23 mouse cellular contexts compared by ENCODE assay signal in genomic region chr8:4245737-4246136, GRCm38 (mm10). TPM values are rescaled to one million over a fixed set of nuclear protein-coding genes. Genes with fewer than 3 reads are reported as not detected.
DNase-seq lines count a peak whose midpoint lies in the region; ATAC-seq lines count a peak whose summit lies in the region.
"Had no signal": no experiment of that assay in that cellular context is flagged by ENCODE, and none has a peak within 500 bp of the region (broad histone marks: within the 10 kb centered on the region; RNA-seq: fewer than 3 reads in every experiment).

No protein-coding gene starts in this region.

- no peaks in the 10 kb centered on the region for H3K27me3 ChIP-seq in limb, embryonic 13.5 days
- 0 out of 2 replicates have a peak, but pooled peaks cover 10% of the 10 kb centered on the region for H3K27me3 ChIP-seq in limb, embryonic 10.5 days (ENCODE audit: low read depth, poor library complexity, severe bottlenecking)
- H3K27me3 ChIP-seq: CH12.LX; embryonic facial prominence, embryonic 12.5 days; forebrain, embryonic 15.5 days; Patski had no signal

- no peak for ATAC-seq in limb, embryonic 13.5 days (ENCODE audit: low FRiP score, low read depth)
- ATAC-seq: activated CD4-positive, CD25-positive, alpha-beta regulatory T cell, adult 4 months; CD4-positive, CD25-positive, alpha-beta regulatory T cell, adult 4 months; forebrain, embryonic 13.5 days; forebrain, embryonic 15.5 days; forebrain, postnatal 0 days; Patski had no signal

- peak overlapping the region; percentile 25; the same call in 1 of the 2 replicates for H3K9ac ChIP-seq in limb, embryonic 13.5 days
- H3K9ac ChIP-seq: embryonic facial prominence, embryonic 12.5 days; forebrain, embryonic 13.5 days; forebrain, embryonic 15.5 days; forebrain, postnatal 0 days had no signal

- H3K4me2 ChIP-seq in limb, embryonic 13.5 days (replicated peaks) = no peak overlapping the region
- H3K4me2 ChIP-seq: embryonic facial prominence, embryonic 12.5 days; forebrain, embryonic 13.5 days; forebrain, embryonic 15.5 days had no signal

- H3K4me1 ChIP-seq in limb, embryonic 13.5 days = peaks cover 26% of the 10 kb centered on the region
- peaks cover 23% of the 10 kb centered on the region for H3K4me1 ChIP-seq in limb, embryonic 10.5 days

- H3K4me3 ChIP-seq in limb, embryonic 13.5 days = no peak overlapping the region
- no peak overlapping the region for H3K4me3 ChIP-seq in limb, embryonic 10.5 days
- H3K4me3 ChIP-seq: embryonic facial prominence, embryonic 10.5 days; embryonic facial prominence, embryonic 12.5 days; forebrain, embryonic 13.5 days; forebrain, embryonic 15.5 days had no signal

- no peak overlapping the region for H3K27ac ChIP-seq in limb, embryonic 13.5 days
- no peak overlapping the region for H3K27ac ChIP-seq in limb, embryonic 10.5 days
- H3K27ac ChIP-seq: embryonic facial prominence, embryonic 10.5 days; embryonic facial prominence, embryonic 12.5 days; forebrain, embryonic 13.5 days; forebrain, embryonic 15.5 days had no signal

- peak; percentile 21 for DNase-seq in adrenal gland, postnatal 14 days
- no peak for DNase-seq in adrenal gland, adult 18-20 months (ENCODE audit: low spot score in 2 of 2)
- DNase-seq in cerebellum, adult 9-10 months = peak; percentile 16
- DNase-seq in cerebellum, adult 11 months = no peak
- no peak for DNase-seq in limb, embryonic 10.5 days (ENCODE audit: low spot score)
- peak; percentile 20 for DNase-seq in urinary bladder, adult 2 months (ENCODE audit: low spot score)
- DNase-seq in urinary bladder, postnatal 25 days (ENCODE audit: low spot score) = no peak
- DNase-seq: adrenal gland, adult 2 months; adrenal gland, postnatal 10 days; adrenal gland, postnatal 36 days; B cell, adult 2 months; cerebellum, adult 8-10 months; forebrain, postnatal 0 days had no signal

- peaks cover 85% of the 10 kb centered on the region for H3K36me3 ChIP-seq in limb, embryonic 13.5 days
- peaks cover 89% of the 10 kb centered on the region for H3K36me3 ChIP-seq in limb, embryonic 10.5 days

- 88% methylated on average over 13 of the region's 13 CpGs for WGBS in limb, embryonic 13.5 days
- 82% methylated on average over 11 of the region's 13 CpGs for WGBS in limb, embryonic 10.5 days

- no peaks in the 10 kb centered on the region for H3K9me3 ChIP-seq in limb, embryonic 13.5 days
- no peaks in the 10 kb centered on the region for H3K9me3 ChIP-seq in limb, embryonic 10.5 days (replicated peaks)
- H3K9me3 ChIP-seq: embryonic facial prominence, embryonic 10.5 days; embryonic facial prominence, embryonic 12.5 days; forebrain, embryonic 13.5 days; forebrain, embryonic 15.5 days; G1E had no signal

RNA-seq across cellular contexts. Expression of gene Tgfbr3l, which starts 2.3 kb away (rescaled TPM):
- total RNA-seq in adrenal gland, postnatal 14 days (2021) = 12.2 and 12.4 TPM in 2 replicates
- total RNA-seq in adrenal gland, adult 18-20 months (2021) = 10 to 100 TPM; 10.9 to 15.5 TPM
- polyA plus RNA-seq in limb, embryonic 13.5 days (2015; fragmentation: Nextera tagmentation; extraction: Ambion mirVana) = 4.6 and 5.7 TPM in 2 replicates
- 2.8 and 3.3 TPM in 2 replicates for polyA plus RNA-seq in limb, embryonic 10.5 days (2016; fragmentation: Nextera tagmentation; extraction: Ambion mirVana)
- polyA plus RNA-seq in urinary bladder, adult 2 months (2012; rRNA removed) = 31.6 and 33.6 TPM in 2 replicates

RNA-seq across cellular contexts. Expression of gene Gm49320, which starts 7.1 kb away (rescaled TPM):
- not detected in 2 replicates for total RNA-seq in adrenal gland, postnatal 14 days (2021)
- 1 to 10 TPM in 1 of 2 experiments, under 1 TPM in 1; 0.93 to 1.5 TPM for total RNA-seq in adrenal gland, adult 18-20 months (2021)
- 1.3 and 2.4 TPM in 2 replicates for polyA plus RNA-seq in limb, embryonic 13.5 days (2015; fragmentation: Nextera tagmentation; extraction: Ambion mirVana)
- polyA plus RNA-seq in limb, embryonic 10.5 days (2016; fragmentation: Nextera tagmentation; extraction: Ambion mirVana) = 0.85 and 1.6 TPM in 2 replicates
- 4.3 and 5.9 TPM in 2 replicates for polyA plus RNA-seq in urinary bladder, adult 2 months (2012; rRNA removed)
- total RNA-seq: forebrain, postnatal 0 days had no signal
- polyA plus RNA-seq: Patski had no signal

RNA-seq across cellular contexts. Expression of gene Snapc2, which starts 7.1 kb away (rescaled TPM):
- 21.0 and 24.3 TPM in 2 replicates for total RNA-seq in adrenal gland, postnatal 14 days (2021)
- 10 to 100 TPM; 23.4 to 25.9 TPM for total RNA-seq in adrenal gland, adult 18-20 months (2021)
- polyA plus RNA-seq in limb, embryonic 13.5 days (2015; fragmentation: Nextera tagmentation; extraction: Ambion mirVana) = 63.8 and 68.4 TPM in 2 replicates
- 70.0 and 72.1 TPM in 2 replicates for polyA plus RNA-seq in limb, embryonic 10.5 days (2016; fragmentation: Nextera tagmentation; extraction: Ambion mirVana)
- polyA plus RNA-seq in urinary bladder, adult 2 months (2012; rRNA removed) = 50.9 and 56.7 TPM in 2 replicates

RNA-seq across cellular contexts. Expression of gene Map2k7, which starts 7.2 kb away (rescaled TPM):
- total RNA-seq in adrenal gland, postnatal 14 days (2021) = 75.9 and 86.0 TPM in 2 replicates
- 10 to 100 TPM; 79.0 to 93.2 TPM for total RNA-seq in adrenal gland, adult 18-20 months (2021)
- 29.3 and 29.9 TPM in 2 replicates for polyA plus RNA-seq in limb, embryonic 13.5 days (2015; fragmentation: Nextera tagmentation; extraction: Ambion mirVana)
- polyA plus RNA-seq in limb, embryonic 10.5 days (2016; fragmentation: Nextera tagmentation; extraction: Ambion mirVana) = 32.8 and 34.2 TPM in 2 replicates
- 39.9 and 50.3 TPM in 2 replicates for polyA plus RNA-seq in urinary bladder, adult 2 months (2012; rRNA removed)

RNA-seq across cellular contexts. Expression of gene Ctxn1, which starts 13.3 kb away (rescaled TPM):
- 7.9 and 11.3 TPM in 2 replicates for total RNA-seq in adrenal gland, postnatal 14 days (2021)
- 1 to 10 TPM; 6.4 to 7.8 TPM for total RNA-seq in adrenal gland, adult 18-20 months (2021)
- 91.7 and 93.9 TPM in 2 replicates for polyA plus RNA-seq in limb, embryonic 13.5 days (2015; fragmentation: Nextera tagmentation; extraction: Ambion mirVana)
- polyA plus RNA-seq in limb, embryonic 10.5 days (2016; fragmentation: Nextera tagmentation; extraction: Ambion mirVana) = 113 and 132 TPM in 2 replicates
- 98.2 and 133 TPM in 2 replicates for polyA plus RNA-seq in urinary bladder, adult 2 months (2012; rRNA removed)
- polyA plus RNA-seq: CD4-positive, CD25-positive, alpha-beta regulatory T cell, adult 4 months had no signal

Comparison
In these comparisons a context has a peak if more than half of its experiments do, and no peak if none do; other contexts are left out.
1. DNase-seq: peak in adrenal gland, postnatal 14 days (single experiment), cerebellum, adult 9-10 months (single experiment) and urinary bladder, adult 2 months (single experiment); none in adrenal gland, adult 18-20 months (0 of 2), cerebellum, adult 11 months (single experiment), limb, embryonic 10.5 days (single experiment) and urinary bladder, postnatal 25 days (single experiment).